ENCODE assay signal across 18 mouse cellular contexts in genomic region chr19:53193190-53193589, GRCm38 (mm10). TPM values are rescaled to one million over a fixed set of nuclear protein-coding genes. Genes with fewer than 3 reads are reported as not detected.
DNase-seq lines count a peak whose midpoint lies in the region; ATAC-seq and TF ChIP-seq lines count a peak whose summit lies in the region.
"Had no signal": no experiment of that assay in that cellular context is flagged by ENCODE, and none has a peak within 500 bp of the region (broad histone marks: within the 10 kb centered on the region; RNA-seq: fewer than 3 reads in every experiment).

No protein-coding gene starts in this region.

- in situ Hi-C loops in CH12.LX (cut with MboI; ENCODE audit: low pct_ligation_motif_present, low pct_unique_long_range_greater_than_20kb, low sequenced_read_pairs): no loop called here

- peak overlapping the region; percentile 2 to 85; a peak in 3 of 4 replicates for H3K27ac ChIP-seq in heart, embryonic 14.5 days (replicated peaks in 1 of 2; ENCODE audit: control insufficient read depth in 1 of 2, insufficient read depth in 1 of 2, low read depth in 2 of 2, low read length in 2 of 2)
- peak overlapping the region; percentile 85 for H3K27ac ChIP-seq in CH12.LX (ENCODE audit: insufficient read depth, low read depth)
- H3K27ac ChIP-seq in liver, embryonic 13.5 days: peak overlapping the region; percentile 85
- H3K27ac ChIP-seq: forebrain, embryonic 13.5 days; hindbrain, embryonic 14.5 days; kidney, postnatal 0 days; limb, embryonic 12.5 days had no signal

- H3K4me2 ChIP-seq in heart, embryonic 14.5 days (ENCODE audit: low read length): peak overlapping the region; percentile 57
- H3K4me2 ChIP-seq in CH12.LX (ENCODE audit: insufficient read depth, low read depth, poor library complexity, severe bottlenecking): peak overlapping the region; percentile 72; the same call in 1 of the 2 replicates
- peak overlapping the region; percentile 66; the same call in 1 of the 2 replicates for H3K4me2 ChIP-seq in liver, embryonic 13.5 days
- H3K4me2 ChIP-seq: forebrain, embryonic 13.5 days; hindbrain, embryonic 14.5 days; limb, embryonic 12.5 days; lung, embryonic 15.5 days had no signal

- no peaks in the 10 kb centered on the region for H3K9me3 ChIP-seq in heart, embryonic 14.5 days (ENCODE audit: control insufficient read depth, low read length)
- H3K9me3 ChIP-seq in CH12.LX (replicated peaks; ENCODE audit: low read length): no peaks in the 10 kb centered on the region
- H3K9me3 ChIP-seq in liver, embryonic 13.5 days (replicated peaks): no peaks in the 10 kb centered on the region
- H3K9me3 ChIP-seq: forebrain, embryonic 13.5 days; limb, embryonic 12.5 days; lung, embryonic 15.5 days; stomach, embryonic 15.5 days had no signal

- H3K4me1 ChIP-seq in heart, embryonic 14.5 days (ENCODE audit: control insufficient read depth in 2 of 2, insufficient read depth in 2 of 2, low read length in 2 of 2): peaks cover 29 to 64% of the 10 kb centered on the region in 2 experiments
- peaks cover 10 to 35% of the 10 kb centered on the region in 2 experiments for H3K4me1 ChIP-seq in CH12.LX (ENCODE audit: control insufficient read depth in 1 of 2, insufficient read depth in 2 of 2)
- H3K4me1 ChIP-seq in liver, embryonic 13.5 days (replicated peaks): peaks cover 87% of the 10 kb centered on the region

- TF ChIP-seq POLR2A in CH12.LX (IDR thresholded peaks at IDR 0.05; ENCODE audit: low read depth, low read length): no peak

- no peak overlapping the region for H3K9ac ChIP-seq in heart, embryonic 14.5 days (ENCODE audit: low read length)
- H3K9ac ChIP-seq in CH12.LX (ENCODE audit: insufficient read depth, low read depth): peak overlapping the region; percentile 85
- H3K9ac ChIP-seq in liver, embryonic 13.5 days: no peak overlapping the region; the same call in 1 of the 2 replicates
- H3K9ac ChIP-seq: forebrain, embryonic 13.5 days; hindbrain, embryonic 14.5 days; limb, embryonic 12.5 days; lung, embryonic 15.5 days; stomach, embryonic 15.5 days had no signal

- ATAC-seq in heart, embryonic 14.5 days (ENCODE audit: insufficient number of reproducible peaks, insufficient read depth, low FRiP score, low read depth): no peak
- no peak for ATAC-seq in liver, embryonic 13.5 days (ENCODE audit: low read depth)
- ATAC-seq: forebrain, embryonic 13.5 days; midbrain, embryonic 16.5 days had no signal

- WGBS in heart, embryonic 14.5 days: 77% methylated on average over 2 of the region's 2 CpGs
- WGBS in liver, embryonic 13.5 days (ENCODE audit: insufficient replicate concordance): 46% methylated on average over 2 of the region's 2 CpGs

- intact Hi-C loops in heart, postnatal 10 days (cut with DNase I): loop anchor here (5.0 kb wide), 1 partner anchor 34 kb away; no protein-coding TSS in a partner anchor

- no peak for TF ChIP-seq CTCF in CH12.LX (conservative IDR thresholded peaks at IDR 0.05 in 1 of 2, IDR thresholded peaks at IDR 0.05 in 1 of 2; ENCODE audit: low read depth in 2 of 2, low read length in 2 of 2)

- H3K36me3 ChIP-seq in heart, embryonic 14.5 days (ENCODE audit: control insufficient read depth, insufficient read depth, low read length): no peaks in the 10 kb centered on the region
- H3K36me3 ChIP-seq in CH12.LX (replicated peaks in 1 of 2; ENCODE audit: control insufficient read depth in 1 of 2, insufficient read depth in 1 of 2, low read length in 1 of 2): peaks cover 0 to 2% of the 10 kb centered on the region in 2 experiments
- peaks cover 2% of the 10 kb centered on the region; the same call in 1 of the 2 replicates for H3K36me3 ChIP-seq in liver, embryonic 13.5 days
- H3K36me3 ChIP-seq: limb, embryonic 12.5 days; lung, embryonic 15.5 days; stomach, embryonic 15.5 days had no signal

- H3K27me3 ChIP-seq in heart, embryonic 14.5 days (ENCODE audit: control insufficient read depth, insufficient read depth, low read length): no peaks in the 10 kb centered on the region
- no peaks in the 10 kb centered on the region for H3K27me3 ChIP-seq in CH12.LX (replicated peaks)
- H3K27me3 ChIP-seq in liver, embryonic 13.5 days: no peaks in the 10 kb centered on the region
- H3K27me3 ChIP-seq: forebrain, embryonic 13.5 days; limb, embryonic 12.5 days; lung, embryonic 15.5 days; stomach, embryonic 15.5 days had no signal

- no peak for TF ChIP-seq RAD21 in CH12.LX (IDR thresholded peaks at IDR 0.05; ENCODE audit: low read depth, low read length)

- no peak for DNase-seq in heart, postnatal 10 days
- DNase-seq in CD4-positive helper T cell, adult 2 months (ENCODE audit: low read depth, low spot score): peak; percentile 33
- no peak for DNase-seq in CH12.LX (ENCODE audit: extremely low read depth)
- DNase-seq in liver, embryonic 13.5 days: no peak
- no peak for DNase-seq in adipocyte (ENCODE audit: low spot score)
- DNase-seq in kidney, adult 8-10 months: no peak
- DNase-seq: adrenal gland, adult 8-10 months; cerebellum, adult 18-20 months; cerebellum, postnatal 36 days; thymus, adult 2 months had no signal

- H3K79me2 ChIP-seq in CH12.LX (replicated peaks; ENCODE audit: control insufficient read depth, extremely low read depth, insufficient read depth, poor library complexity, severe bottlenecking): no peaks in the 10 kb centered on the region

- dilution Hi-C loops in CH12.LX (cut with MboI; ENCODE audit: extremely low pct_ligation_motif_present, extremely low pct_unique_long_range_greater_than_20kb, low sequenced_read_pairs): no loop called here

- H3K4me3 ChIP-seq in heart, embryonic 14.5 days (ENCODE audit: control insufficient read depth in 1 of 2, insufficient read depth in 1 of 2, low read depth in 1 of 2, low read length in 2 of 2): no peak overlapping the region
- H3K4me3 ChIP-seq in CH12.LX (replicated peaks in 1 of 3; ENCODE audit: low read depth in 2 of 3, low read length in 2 of 3, poor library complexity in 1 of 3): no peak overlapping the region
- H3K4me3 ChIP-seq in liver, embryonic 13.5 days (replicated peaks): no peak overlapping the region
- H3K4me3 ChIP-seq: forebrain, embryonic 13.5 days; limb, embryonic 12.5 days; lung, embryonic 15.5 days; stomach, embryonic 15.5 days had no signal

- no peak for TF ChIP-seq EP300 in CH12.LX (IDR thresholded peaks at IDR 0.05; ENCODE audit: low read length)

TF ChIP-seq in CH12.LX, 34 proteins besides CTCF, POLR2A, EP300 and RAD21:
- TF ChIP-seq BHLHE40 (IDR thresholded peaks at IDR 0.05; ENCODE audit: low read depth, low read length) (no peak), JUND (conservative IDR thresholded peaks at IDR 0.05; ENCODE audit: low read depth, low read length) (no peak), NRF1 (IDR thresholded peaks at IDR 0.05; ENCODE audit: low read depth, low read length) (no peak), PAX5 (IDR thresholded peaks at IDR 0.05; ENCODE audit: low read length) (no peak)

RNA-seq across cellular contexts. Expression of gene Add3, which starts 52.9 kb away (rescaled TPM):
- 129 and 134 TPM in 2 replicates for polyA plus RNA-seq in heart, embryonic 14.5 days (2014; fragmentation: Nextera tagmentation; extraction: Ambion mirVana)
- 10 to 100 TPM; 79.2 to 83.7 TPM for total RNA-seq in heart, postnatal 10 days (2021)
- total RNA-seq in CH12.LX (2012; rRNA removed) (11.2 and 16.4 TPM in 2 replicates), CH12.LX (2014; rRNA removed) (16.3 and 16.9 TPM in 2 replicates)
- polyA plus RNA-seq in CH12.LX (2012; ENCODE audit: insufficient read length, low read depth): 16.2 and 18.4 TPM in 2 replicates
- 29.5 and 34.7 TPM in 2 replicates for polyA plus RNA-seq in liver, embryonic 13.5 days (2015; fragmentation: Nextera tagmentation; extraction: Ambion mirVana)
